Mouse (Mus musculus) testis, adult 2 months (tissue): ENCODE results near the gene Pianp.

ENCODE experiments used
- CTCF ChIP-seq: fragments of 200-500 bp; IDR thresholded peaks from 2 replicates; pipeline ENCODE4 v1.5.1; 2012; ENCODE audit warnings: low read depth, mild to moderate bottlenecking, inconsistent platforms, low read length, moderate library complexity; ENCODE audit not compliant: control insufficient read depth, insufficient read depth, insufficient replicate concordance
- POLR2A ChIP-seq: fragments of 200-500 bp; IDR thresholded peaks from 2 replicates; pipeline ENCODE4 v1.6.1; 2012; ENCODE audit warnings: low read depth, mild to moderate bottlenecking, inconsistent platforms, low read length, moderate library complexity; ENCODE audit not compliant: control insufficient read depth

DNA sequence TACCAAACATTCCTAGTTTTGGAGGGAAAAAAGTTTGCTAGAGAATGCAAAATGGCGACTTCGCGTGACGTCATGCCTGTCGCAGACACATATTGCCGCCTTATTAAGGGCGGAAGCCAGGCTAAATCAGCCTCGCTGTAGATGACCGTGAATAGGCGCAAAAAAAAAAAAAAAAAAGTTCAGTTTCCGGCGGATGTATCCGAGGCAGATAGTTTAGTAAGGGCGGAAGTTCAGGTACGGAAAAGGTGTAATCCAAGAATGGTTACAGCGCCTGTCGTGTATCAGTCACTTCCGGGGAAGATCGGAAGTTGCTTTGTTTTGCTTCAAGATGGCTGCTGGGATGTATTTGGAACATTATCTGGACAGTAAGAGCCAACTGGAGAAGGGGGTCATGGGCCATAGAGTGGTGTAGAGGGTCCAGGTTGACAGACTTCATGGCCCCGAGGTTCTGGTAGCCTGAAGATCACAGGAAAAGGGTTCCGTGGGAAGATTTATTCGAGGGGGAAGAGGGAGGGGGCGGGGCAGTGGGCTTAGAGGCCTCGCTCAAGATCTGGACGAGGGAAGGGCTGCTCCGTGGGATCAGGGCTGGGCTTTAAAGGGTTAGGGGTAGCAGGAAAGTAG lies 43.1 kb downstream of the Pianp start, which contains the start of gene Ing4:
- TF ChIP-seq CTCF (no peak), POLR2A (no peak)
